Mouse (Mus musculus): Measurements from ENCODE around the gene Sart1. TPM values are rescaled to one million over a fixed set of nuclear protein-coding genes. Genes with fewer than 3 reads are reported as not detected.

Gene Sart1
- polyA plus RNA-seq, 1 experiment from 2014 or later: 23.8 TPM

- no peaks in the 10 kb centered on the region for H3K4me1 ChIP-seq (ENCODE audit: control insufficient read depth, low read depth, low read length)
- no peak overlapping the region for H3K27ac ChIP-seq (ENCODE audit: low read length)
- no peak overlapping the region for H3K4me3 ChIP-seq (ENCODE audit: low read depth, low read length)
- ATAC-seq (ENCODE audit: low read depth): no peak
- no peaks in the 10 kb centered on the region for H3K36me3 ChIP-seq (ENCODE audit: control insufficient read depth, insufficient read depth)
- no peaks in the 10 kb centered on the region for H3K9me3 ChIP-seq (replicated peaks; ENCODE audit: control insufficient read depth, low read length)
- WGBS (ENCODE audit: insufficient replicate concordance): 74% methylated on average over 19 of the region's 19 CpGs
- no peaks in the 10 kb centered on the region for H3K27me3 ChIP-seq (ENCODE audit: control insufficient read depth, insufficient read depth, low read depth, low read length)
- H3K4me2 ChIP-seq (ENCODE audit: low read depth, low read length): no peak overlapping the region
- no peak overlapping the region for H3K9ac ChIP-seq (ENCODE audit: low read depth, low read length)
Measured at GRCm38 (mm10) chr19:5327970-5328369, 60.5 kb downstream of the Sart1 start.

Other genes starting within 250 kb of the Sart1 start
- gene Pacs1, start 115.6 kb downstream of the Sart1 start, polyA plus RNA-seq (2015; fragmentation: Nextera tagmentation; extraction: Ambion mirVana): 6.8 and 8.1 TPM in 2 replicates
- 103 TPM in 2 replicates for gene Sf3b2, start 93.2 kb downstream of the Sart1 start, polyA plus RNA-seq (2015; fragmentation: Nextera tagmentation; extraction: Ambion mirVana)
- 0.08 TPM in 1 of 2 replicates, not detected in the other for gene Gal3st3, start 90.4 kb downstream of the Sart1 start, polyA plus RNA-seq (2015; fragmentation: Nextera tagmentation; extraction: Ambion mirVana)
- gene Catsper1, start 53.0 kb downstream of the Sart1 start, polyA plus RNA-seq (2015; fragmentation: Nextera tagmentation; extraction: Ambion mirVana): not detected in 2 replicates
- 0.57 TPM in 1 of 2 replicates, not detected in the other for gene Cst6, start 39.1 kb downstream of the Sart1 start, polyA plus RNA-seq (2015; fragmentation: Nextera tagmentation; extraction: Ambion mirVana)
- gene Eif1ad, start 22.0 kb downstream of the Sart1 start, polyA plus RNA-seq (2015; fragmentation: Nextera tagmentation; extraction: Ambion mirVana): 22.4 and 23.5 TPM in 2 replicates
- gene Banf1, start 21.5 kb downstream of the Sart1 start, polyA plus RNA-seq (2015; fragmentation: Nextera tagmentation; extraction: Ambion mirVana): 189 and 214 TPM in 2 replicates
- gene Tsga10ip, start 13.8 kb upstream of the Sart1 start, polyA plus RNA-seq (2015; fragmentation: Nextera tagmentation; extraction: Ambion mirVana): 0.05 and 0.26 TPM in 2 replicates
- gene Drap1, start 36.3 kb upstream of the Sart1 start, polyA plus RNA-seq (2015; fragmentation: Nextera tagmentation; extraction: Ambion mirVana): 61.4 and 64.5 TPM in 2 replicates
- 6.1 and 7.1 TPM in 2 replicates for gene AI837181, start 36.4 kb upstream of the Sart1 start, polyA plus RNA-seq (2015; fragmentation: Nextera tagmentation; extraction: Ambion mirVana)
- not detected in 2 replicates for gene Fosl1, start 58.8 kb upstream of the Sart1 start, polyA plus RNA-seq (2015; fragmentation: Nextera tagmentation; extraction: Ambion mirVana)
- gene Ccdc85b, start 69.2 kb upstream of the Sart1 start, polyA plus RNA-seq (2015; fragmentation: Nextera tagmentation; extraction: Ambion mirVana): 0.86 and 0.97 TPM in 2 replicates
- 25.9 and 27.2 TPM in 2 replicates for gene Fibp, start 71.9 kb upstream of the Sart1 start, polyA plus RNA-seq (2015; fragmentation: Nextera tagmentation; extraction: Ambion mirVana)
- gene Ctsw, start 79.8 kb upstream of the Sart1 start, polyA plus RNA-seq (2015; fragmentation: Nextera tagmentation; extraction: Ambion mirVana): 0.36 and 0.58 TPM in 2 replicates
- gene Efemp2, start 85.3 kb upstream of the Sart1 start, polyA plus RNA-seq (2015; fragmentation: Nextera tagmentation; extraction: Ambion mirVana): 13.5 and 15.8 TPM in 2 replicates
- gene Mus81, start 99.7 kb upstream of the Sart1 start, polyA plus RNA-seq (2015; fragmentation: Nextera tagmentation; extraction: Ambion mirVana): 12.7 and 15.6 TPM in 2 replicates
- gene Cfl1, start 101.8 kb upstream of the Sart1 start, polyA plus RNA-seq (2015; fragmentation: Nextera tagmentation; extraction: Ambion mirVana): 930 and 955 TPM in 2 replicates
- 0.09 and 0.14 TPM in 2 replicates for gene 1700020D05Rik, start 115.1 kb upstream of the Sart1 start, polyA plus RNA-seq (2015; fragmentation: Nextera tagmentation; extraction: Ambion mirVana)
- 5.7 and 7.2 TPM in 2 replicates for gene Snx32, start 121.8 kb upstream of the Sart1 start, polyA plus RNA-seq (2015; fragmentation: Nextera tagmentation; extraction: Ambion mirVana)
- 0.04 and 0.31 TPM in 2 replicates for gene Ovol1, start 171.9 kb upstream of the Sart1 start, polyA plus RNA-seq (2015; fragmentation: Nextera tagmentation; extraction: Ambion mirVana)
- 3.5 and 4.4 TPM in 2 replicates for gene Ap5b1, start 179.3 kb upstream of the Sart1 start, polyA plus RNA-seq (2015; fragmentation: Nextera tagmentation; extraction: Ambion mirVana)
- 92.2 and 115 TPM in 2 replicates for gene Rnaseh2c, start 213.2 kb upstream of the Sart1 start, polyA plus RNA-seq (2015; fragmentation: Nextera tagmentation; extraction: Ambion mirVana)
- 15.9 and 16.4 TPM in 2 replicates for gene Kat5, start 221.5 kb upstream of the Sart1 start, polyA plus RNA-seq (2015; fragmentation: Nextera tagmentation; extraction: Ambion mirVana)
- 21.6 and 23.6 TPM in 2 replicates for gene Rela, start 248.8 kb upstream of the Sart1 start, polyA plus RNA-seq (2015; fragmentation: Nextera tagmentation; extraction: Ambion mirVana)

Data from liver, embryonic 16.5 days (tissue).